Mouse (Mus musculus) lung, postnatal 0 days (tissue): ENCODE data around the gene Mfap1a. TPM values are rescaled to one million over a fixed set of nuclear protein-coding genes. Genes with fewer than 3 reads are reported as not detected.
"Not testable (repeated sequence)": the region's sequence is repeated elsewhere in the genome, so short reads cannot be mapped to it uniquely, and the experiment has no call there.

Source experiments
- ATAC-seq: fragments of 200-750 bp; cut with Nextera tagmentation; 2 replicates; pipeline ENCODE4 v1.8.0; 2017; ENCODE audit warnings: moderate library complexity
- DNase-seq: peaks from one replicate; pipeline ENCODE4 v3.0.0-alpha.2; 2016; ENCODE audit warnings: low spot score
- H3K27ac ChIP-seq: fragments of 300-500 bp; sonication (generic); 2 replicates; pipeline ENCODE4 v1.5.1; 2014; ENCODE audit warnings: antibody characterized with exemption, mild to moderate bottlenecking, low read length, mixed read lengths
- H3K27me3 ChIP-seq: fragments of 300-500 bp; sonication (generic); replicated peaks from 2 replicates; pipeline ENCODE4 v1.6.1; 2014; ENCODE audit warnings: low read length, mixed read lengths; ENCODE audit not compliant: insufficient read depth
- H3K36me3 ChIP-seq: fragments of 300-500 bp; sonication (generic); 2 replicates; pipeline ENCODE4 v1.6.1; 2014; ENCODE audit warnings: low read length, mixed read lengths; ENCODE audit not compliant: insufficient read depth
- H3K4me1 ChIP-seq: fragments of 300-500 bp; sonication (generic); 2 replicates; pipeline ENCODE4 v1.6.1; 2014; ENCODE audit warnings: antibody characterized with exemption, low read depth, low read length, mixed read lengths; ENCODE audit not compliant: insufficient read depth
- H3K4me2 ChIP-seq: fragments of 300-500 bp; sonication (generic); replicated peaks from 2 replicates; pipeline ENCODE4 v1.6.1; 2014; ENCODE audit warnings: low read depth, mild to moderate bottlenecking, low read length, moderate library complexity, mixed read lengths
- H3K4me3 ChIP-seq: fragments of 300-500 bp; sonication (generic); 2 replicates; pipeline ENCODE4 v1.5.1; 2014; ENCODE audit warnings: low read depth, low read length
- H3K9ac ChIP-seq: fragments of 300-500 bp; sonication (generic); replicated peaks from 2 replicates; pipeline ENCODE4 v1.6.1; 2014; ENCODE audit warnings: low read depth, mild to moderate bottlenecking
- H3K9me3 ChIP-seq: fragments of 300-500 bp; sonication (generic); 2 replicates; pipeline ENCODE4 v1.6.1; 2016; ENCODE audit warnings: low read length, mixed read lengths
- CTCF ChIP-seq: IDR thresholded peaks from 2 replicates; pipeline ENCODE4 v1.5.1; 2016; ENCODE audit warnings: antibody characterized with exemption, mild to moderate bottlenecking
- EP300 ChIP-seq: IDR thresholded peaks from 2 replicates; pipeline ENCODE4 v1.6.1; 2016; ENCODE audit warnings: antibody characterized with exemption, mild to moderate bottlenecking, control low read depth
- WGBS: fragments of 180-500 bp; shearing (Covaris S2); extraction: QIAGEN DNeasy Blood & Tissue Kit; methylation state at CpG from one replicate; pipeline ENCODE4 v1.1.7; 2014; 5-methylcytosine and 5-hydroxymethylcytosine counted together
- polyA plus RNA-seq: library from polyadenylated mRNA; unstranded; fragments of >200 nt; fragmentation: Nextera tagmentation; extraction: Ambion mirVana; gene quantifications from 2 replicates; pipeline ENCODE4 v1.2.1, GENCODE M21; 2015

Mfap1a gene
- polyA plus RNA-seq, 1 experiment from 2014 or later: 16.3 TPM

GRCm38 (mm10) chr2:121477491-121478266 is 28.8 kb downstream of the Mfap1a start:
- no peaks in the 10 kb centered on the region for H3K4me1 ChIP-seq
- no peak overlapping the region for H3K27ac ChIP-seq
- WGBS: 87% methylated on average over 3 of the region's 3 CpGs
- TF ChIP-seq EP300 (no peak), CTCF (no peak)
- H3K9me3 ChIP-seq: no peaks in the 10 kb centered on the region
- H3K36me3 ChIP-seq: no peaks in the 10 kb centered on the region
- no peak for DNase-seq
- no peak overlapping the region for H3K4me2 ChIP-seq
- no peaks in the 10 kb centered on the region for H3K27me3 ChIP-seq
- no peak overlapping the region for H3K9ac ChIP-seq
- no peak overlapping the region for H3K4me3 ChIP-seq
- ATAC-seq: no peak

- H3K9ac ChIP-seq, H3K4me1 ChIP-seq, H3K4me2 ChIP-seq, H3K36me3 ChIP-seq, ATAC-seq, H3K4me3 ChIP-seq, H3K27ac ChIP-seq, DNase-seq, H3K9me3 ChIP-seq, H3K27me3 ChIP-seq: not testable (repeated sequence)
- 96% methylated on average over 2 of the region's 2 CpGs for WGBS
Measured at GRCm38 (mm10) chr2:121475306-121475705, 31.2 kb downstream of the Mfap1a start.

GRCm38 (mm10) chr2:121474180-121474535 is 32.3 kb downstream of the Mfap1a start:
- H3K4me1 ChIP-seq: no peaks in the 10 kb centered on the region
- no peaks in the 10 kb centered on the region for H3K9me3 ChIP-seq
- peak overlapping the region; percentile 59 for H3K4me2 ChIP-seq
- ATAC-seq (peak; percentile 35), DNase-seq (no peak)
- peak overlapping the region; percentile 62; the same call in 1 of the 2 replicates for H3K9ac ChIP-seq
- H3K36me3 ChIP-seq: 0 out of 2 replicates have a peak, but pooled peaks cover 4% of the 10 kb centered on the region
- peak overlapping the region; percentile 77; the same call in 1 of the 2 replicates for H3K27ac ChIP-seq
- no peak for TF ChIP-seq EP300
- peak overlapping the region; percentile 60 for H3K4me3 ChIP-seq
- H3K27me3 ChIP-seq: no peaks in the 10 kb centered on the region
- 25% methylated on average over 8 of the region's 8 CpGs for WGBS

- H3K27ac ChIP-seq: peak within 1 kb of the TSS; percentile 77
- WGBS: 5% methylated on average over 35 of the region's 41 CpGs
- H3K4me1 ChIP-seq, H3K9me3 ChIP-seq, H3K27me3 ChIP-seq, H3K36me3 ChIP-seq: not testable (repeated sequence)
- peak within 1 kb of the TSS; percentile 59 for H3K4me2 ChIP-seq
- ATAC-seq (peak; percentile 98), DNase-seq (peak; percentile 96)
- H3K9ac ChIP-seq: peak within 1 kb of the TSS; percentile 62
- H3K4me3 ChIP-seq: peak within 1 kb of the TSS; percentile 60
Measured at GRCm38 (mm10) chr2:121473301-121474179, 32.9 kb downstream of the Mfap1a start, which contains the start of gene Mfap1b. Gene Mfap1b (minus strand): TSS chr2:121474067.

- not testable (repeated sequence) for H3K4me2 ChIP-seq, H3K4me1 ChIP-seq, H3K36me3 ChIP-seq, H3K27me3 ChIP-seq, H3K27ac ChIP-seq, H3K9me3 ChIP-seq, DNase-seq, H3K9ac ChIP-seq, H3K4me3 ChIP-seq, ATAC-seq
- WGBS: 91% methylated on average over 3 of the region's 3 CpGs
Measured at GRCm38 (mm10) chr2:121472783-121473182, 33.7 kb downstream of the Mfap1a start.

GRCm38 (mm10) chr2:121468982-121469381 is 37.5 kb downstream of the Mfap1a start:
- not testable (repeated sequence) for H3K36me3 ChIP-seq, H3K27me3 ChIP-seq, DNase-seq, H3K27ac ChIP-seq, H3K4me2 ChIP-seq, ATAC-seq, H3K4me1 ChIP-seq, H3K9ac ChIP-seq, H3K9me3 ChIP-seq, H3K4me3 ChIP-seq
- 40% methylated on average over 1 of the region's 6 CpGs for WGBS
